Mouse (Mus musculus): Measurements from ENCODE around the gene Gm49403.

Gene Gm49403

DNA sequence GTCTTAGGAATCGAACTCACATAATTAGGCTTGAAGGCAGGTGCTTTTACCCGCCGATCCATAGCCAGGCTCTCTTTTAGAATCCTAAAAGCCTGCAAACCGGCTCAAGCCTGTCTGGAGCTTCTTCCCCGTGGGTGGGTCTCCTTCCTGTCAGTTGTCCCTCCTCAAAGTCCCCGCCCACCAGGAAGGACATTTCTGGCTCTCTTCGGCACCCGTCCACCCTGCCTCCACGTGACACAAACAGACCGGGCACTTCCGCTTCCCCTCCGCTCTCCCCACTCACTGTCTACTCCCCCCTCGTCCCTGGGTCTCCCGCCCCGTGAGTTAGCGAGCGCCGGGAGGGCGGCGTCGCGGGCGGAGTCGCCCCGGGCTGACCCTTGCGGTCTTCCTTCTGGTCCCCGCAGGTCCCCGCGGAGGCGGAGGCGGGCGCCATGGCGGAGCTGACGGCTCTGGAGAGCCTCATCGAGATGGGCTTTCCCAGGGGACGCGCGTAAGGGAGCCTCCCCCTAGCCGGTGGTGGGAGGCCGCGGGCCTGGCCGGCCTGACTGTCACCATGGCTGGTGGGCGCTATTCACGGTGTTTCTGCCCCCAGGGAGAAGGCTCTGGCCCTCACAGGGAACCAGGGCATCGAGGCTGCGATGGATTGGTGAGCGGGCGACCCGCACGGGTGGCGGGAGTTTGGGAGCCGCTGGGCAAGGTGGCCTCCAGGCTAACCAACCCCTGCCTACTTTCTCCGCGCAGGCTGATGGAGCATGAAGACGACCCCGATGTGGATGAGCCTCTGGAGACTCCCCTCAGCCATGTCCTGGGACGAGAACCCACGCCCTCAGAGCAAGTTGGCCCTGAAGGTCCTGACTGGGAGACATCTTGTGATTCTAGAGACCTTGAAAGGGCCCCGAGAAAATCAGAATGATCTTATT, 12.2 kb upstream of the Gm49403 start, which contains the start of gene Ubxn1:
TSS of gene Ubxn1 (plus strand) at position 230 of the 920 bp plus-strand sequence.
- 1% methylated on average over 59 of the region's 59 CpGs for WGBS

DNA sequence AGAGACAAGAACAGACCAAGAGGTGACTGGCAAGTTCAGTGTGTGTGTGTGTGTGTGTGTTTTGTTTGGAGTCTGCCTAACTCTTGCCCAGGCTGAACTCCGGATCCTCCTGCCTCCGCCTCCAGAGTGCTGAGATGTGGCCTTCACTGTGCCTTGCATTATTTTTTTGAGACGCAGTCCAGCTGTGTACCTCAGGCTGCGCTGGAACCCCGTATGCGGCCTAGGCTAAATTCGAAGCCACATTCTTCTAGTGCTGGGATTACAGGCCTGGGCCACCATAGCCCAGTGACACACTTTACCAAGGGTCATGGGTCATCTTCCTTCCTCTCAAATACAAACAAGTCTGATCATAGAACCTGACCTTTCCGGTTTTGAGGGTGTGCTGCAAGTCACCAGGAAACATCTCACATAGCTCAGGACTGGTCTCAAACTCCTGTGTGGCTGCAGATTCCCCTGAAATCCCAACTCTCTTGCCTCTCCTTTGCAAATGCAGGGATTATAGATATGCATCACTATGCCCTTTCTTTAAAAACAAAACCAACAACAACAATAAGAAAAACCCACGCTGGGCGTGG, 11.4 kb upstream of the Gm49403 start:
- 66% methylated on average over 10 of the region's 10 CpGs for WGBS

DNA sequence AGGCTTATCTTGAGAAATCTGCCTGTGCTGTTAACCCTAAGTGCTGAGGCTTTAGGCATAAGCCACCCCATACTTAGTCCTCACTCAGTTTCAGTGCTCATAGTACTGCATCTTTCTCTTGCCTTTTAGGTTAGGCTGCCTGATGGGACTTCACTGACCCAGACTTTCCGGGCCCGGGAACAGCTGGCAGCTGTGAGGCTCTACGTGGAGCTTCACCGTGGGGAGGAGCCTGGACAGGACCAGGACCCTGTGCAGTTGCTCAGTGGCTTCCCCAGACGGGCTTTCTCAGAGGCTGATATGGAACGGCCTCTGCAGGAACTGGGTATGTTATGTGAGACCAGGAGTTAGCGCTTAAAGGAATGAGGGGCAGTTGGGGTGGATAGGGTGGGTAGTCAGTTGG, 8.7 kb upstream of the Gm49403 start:
- WGBS: 90% methylated on average over 7 of the region's 7 CpGs

DNA sequence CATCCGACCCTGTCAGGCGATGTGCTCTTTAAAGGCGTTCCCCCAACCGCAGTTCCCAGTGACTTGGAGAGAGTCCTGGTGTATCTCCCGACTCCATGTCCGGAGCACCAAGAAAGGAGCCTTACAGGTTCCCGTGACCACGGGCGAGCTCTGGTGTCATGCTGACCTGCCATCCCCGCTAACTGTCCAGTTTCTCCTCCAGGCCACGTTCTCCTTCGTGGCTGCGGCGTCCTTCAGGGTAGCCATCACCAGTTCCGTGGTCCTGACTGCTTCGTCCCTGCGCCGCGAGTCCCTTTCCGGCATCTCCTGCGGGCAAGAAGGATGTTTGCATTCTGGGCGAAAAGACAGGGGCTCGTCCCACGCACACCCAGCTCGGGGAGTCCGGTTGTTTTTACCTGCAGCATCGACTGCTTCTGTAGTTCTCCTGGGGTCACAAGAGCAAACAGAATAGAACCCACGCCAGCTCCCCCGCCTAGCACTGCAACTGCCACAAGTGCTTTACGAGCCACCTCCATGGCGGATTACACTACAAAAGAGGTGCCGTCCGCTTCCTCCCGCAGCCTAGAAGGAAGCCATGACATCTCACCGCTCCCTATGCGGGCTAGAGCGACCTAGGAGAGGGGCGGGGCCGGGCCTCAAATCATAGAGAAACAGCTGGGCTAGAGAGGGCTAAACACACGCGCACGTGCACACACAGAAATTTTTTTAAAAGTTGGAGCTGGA, 3.3 kb upstream of the Gm49403 start, which contains the start of gene Uqcc3:
TSS of gene Uqcc3 (minus strand) at position 613 of the 723 bp plus-strand sequence.
- WGBS: under 1% methylated on average over 42 of the region's 42 CpGs

DNA sequence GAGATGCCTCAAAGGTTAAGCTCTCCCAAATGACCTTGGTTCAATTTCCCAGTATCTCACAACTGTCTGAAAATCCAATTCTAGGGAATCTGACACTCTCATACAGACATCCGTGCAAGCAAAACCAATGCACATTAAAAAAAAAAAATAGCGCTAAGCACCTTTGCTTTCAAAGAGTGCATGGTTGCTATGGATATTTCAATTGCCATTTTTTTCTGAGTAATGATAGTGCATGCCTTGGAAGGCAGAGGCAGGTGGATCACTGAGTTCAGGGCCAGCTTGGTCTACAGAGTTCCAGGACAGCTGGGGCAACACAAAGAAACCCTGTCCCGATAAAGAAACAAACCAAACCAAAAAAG, 2.7 kb upstream of the Gm49403 start:
- WGBS: 2% methylated on average over 3 of the region's 3 CpGs

DNA sequence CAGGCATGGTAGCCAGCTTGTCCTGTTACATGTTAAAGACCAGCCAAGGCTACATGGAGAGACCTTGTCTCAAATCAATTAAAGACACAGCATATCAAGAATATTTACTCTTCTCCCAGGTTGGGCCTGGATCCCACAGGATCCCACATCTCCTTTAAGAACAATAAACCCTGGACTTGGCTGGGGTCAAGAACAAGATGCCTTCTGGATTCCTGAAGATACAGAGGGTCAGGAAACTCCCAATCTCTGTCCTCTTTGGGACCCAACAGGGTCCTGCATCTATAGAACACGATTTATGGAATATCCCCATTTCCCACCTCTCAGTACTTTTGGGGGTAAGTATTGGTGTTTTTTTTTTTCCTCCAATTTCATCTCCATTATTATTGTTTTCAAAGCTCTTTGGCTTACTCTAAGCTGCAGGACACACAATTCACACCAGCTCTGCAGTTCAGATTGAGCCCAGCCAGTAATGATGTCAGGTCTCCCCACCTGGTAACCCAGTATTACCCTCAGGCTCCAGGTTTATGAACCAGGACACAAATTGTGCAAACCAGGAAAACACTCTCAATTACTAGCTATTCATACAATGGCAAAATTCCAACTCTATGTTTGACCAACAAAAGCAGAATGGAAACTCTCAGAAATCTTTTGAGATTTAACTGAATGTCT, 3.3 kb downstream of the Gm49403 start:
- 44% methylated on average over 1 of the region's 1 CpGs for WGBS

DNA sequence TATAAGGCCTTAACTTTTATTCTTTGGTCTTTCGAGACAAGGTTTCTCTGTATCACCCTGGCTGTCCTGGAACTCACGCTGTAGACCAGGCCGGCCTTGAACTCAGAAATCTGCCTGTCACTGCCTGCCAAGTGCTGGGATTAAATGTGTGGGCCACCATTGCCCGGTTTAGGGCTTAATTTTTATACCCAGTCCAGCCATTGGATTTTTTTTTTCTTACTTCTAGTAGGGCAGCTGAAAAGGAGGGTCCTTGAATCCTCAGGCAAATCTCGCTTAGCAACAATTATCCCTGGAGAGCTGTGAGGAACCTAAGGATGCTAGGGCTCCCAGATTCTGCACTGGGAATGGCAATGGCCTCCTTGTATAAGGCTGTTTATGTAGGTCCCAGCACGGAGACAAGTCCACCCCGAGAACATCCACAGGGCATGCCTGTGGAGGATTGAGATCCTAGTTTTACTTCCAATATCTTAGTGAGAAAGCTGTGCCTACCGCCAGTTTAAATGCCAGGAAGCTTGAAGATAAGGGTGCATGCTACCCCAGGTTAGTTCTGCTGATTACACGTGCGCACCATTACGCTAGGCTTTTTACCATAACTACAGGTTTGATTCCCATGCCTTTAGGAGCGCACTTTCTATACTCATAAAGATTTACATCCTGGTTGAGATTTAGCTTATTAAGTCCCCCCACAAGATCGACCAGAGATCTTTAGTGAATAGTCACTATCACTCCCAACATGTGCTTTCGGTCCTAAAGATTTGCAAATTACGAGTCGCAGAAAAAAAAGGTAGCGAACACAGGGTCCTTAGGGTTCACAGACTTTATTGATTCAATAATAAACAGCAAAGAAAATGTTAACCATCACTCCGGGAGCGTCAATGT, 4.1 kb downstream of the Gm49403 start:
- 21% methylated on average over 19 of the region's 19 CpGs for WGBS

DNA sequence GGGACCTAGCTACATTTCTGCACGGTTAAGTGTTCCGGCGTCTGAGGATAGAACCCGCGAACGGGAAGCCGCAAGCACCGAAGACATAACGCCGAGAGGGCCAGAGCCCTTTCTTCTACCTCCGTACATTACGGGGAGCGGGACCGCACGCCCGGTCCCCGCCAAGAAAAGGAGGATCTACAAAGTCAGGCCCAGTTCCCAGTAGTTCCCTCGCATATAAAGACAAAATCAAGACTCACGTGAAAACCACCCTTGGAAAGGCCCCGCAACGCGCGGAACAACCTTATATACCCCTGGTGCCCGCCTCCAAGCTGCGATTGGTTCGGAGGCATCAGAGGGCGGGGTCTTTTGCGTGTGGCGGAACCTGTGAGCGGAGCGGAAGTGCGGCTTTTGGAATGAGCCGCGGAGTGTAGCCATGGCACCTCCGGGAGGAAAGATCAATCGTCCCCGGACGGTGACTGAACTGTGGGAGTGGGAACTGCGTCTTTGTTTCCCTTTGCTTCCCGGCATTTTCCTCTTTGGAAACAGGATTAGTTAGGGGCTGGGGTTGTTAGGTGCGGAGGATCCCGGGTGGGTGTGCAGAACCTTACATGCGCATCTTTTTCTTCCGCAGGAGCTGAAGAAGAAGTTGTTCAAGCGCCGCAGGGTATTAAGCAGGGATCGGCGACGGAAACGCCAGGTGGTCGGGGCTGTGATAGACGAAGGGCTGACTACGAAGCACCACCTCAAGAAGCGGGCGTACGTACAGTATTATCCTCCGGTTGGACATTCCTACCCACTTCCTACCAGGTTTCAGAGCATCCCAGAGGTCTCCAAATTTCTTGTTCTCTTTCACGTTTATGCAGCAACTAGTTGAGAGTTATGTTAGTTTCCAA, 5.0 kb downstream of the Gm49403 start, which contains the start of the genes 1810009A15Rik and Gm49416:
TSS of gene 1810009A15Rik (plus strand) at position 343 of the 875 bp plus-strand sequence.
TSS of gene Gm49416 (plus strand) at position 416 of the 875 bp plus-strand sequence.
- under 1% methylated on average over 58 of the region's 58 CpGs for WGBS

DNA sequence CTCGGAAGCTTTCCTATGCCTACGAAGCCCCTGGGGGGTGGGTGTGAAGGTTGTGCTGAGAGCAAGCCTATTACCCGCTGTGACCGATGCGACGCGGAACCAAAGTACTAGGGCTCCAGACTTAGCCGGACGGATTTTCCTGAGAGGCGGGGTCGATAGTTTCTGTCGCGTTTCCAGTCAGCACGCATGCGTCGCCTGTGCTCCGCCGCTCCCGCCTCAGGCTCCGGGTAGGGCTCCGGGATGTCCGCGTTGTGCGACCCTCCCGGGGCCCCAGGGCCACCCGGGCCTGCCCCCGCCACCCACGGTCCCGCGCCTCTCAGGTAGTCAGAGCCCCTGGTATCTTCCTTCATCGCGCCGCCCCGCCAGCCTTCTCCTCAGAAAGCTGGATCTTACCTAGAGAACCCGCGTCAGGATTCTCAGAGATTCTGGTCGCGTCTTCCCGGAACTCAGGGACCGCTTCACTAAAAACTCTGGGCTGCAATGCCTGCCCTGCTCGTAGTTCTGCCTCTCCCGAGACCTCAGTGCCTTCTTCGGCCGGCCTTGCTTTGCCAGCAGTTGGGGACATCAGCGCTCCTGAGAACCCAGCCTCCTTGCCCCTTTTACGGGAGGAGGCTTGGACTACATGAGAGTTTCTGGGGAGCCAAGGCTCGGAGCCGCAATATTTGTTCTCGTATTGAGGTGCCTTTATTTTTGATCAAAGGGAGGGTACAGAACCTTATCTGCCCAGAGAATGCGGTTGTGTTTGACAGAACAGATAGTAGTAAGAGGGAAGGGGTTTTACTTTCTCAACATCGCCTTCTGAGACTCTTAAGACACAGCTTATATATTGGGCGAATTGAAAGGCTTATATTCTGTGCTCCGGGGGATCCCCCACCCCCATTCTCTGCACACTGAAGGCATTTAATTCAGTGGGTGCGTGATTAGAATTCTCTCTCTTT, 9.4 kb downstream of the Gm49403 start, which contains the start of gene Ints5:
TSS of gene Ints5 (plus strand) at position 177 of the 938 bp plus-strand sequence.
- WGBS: 1% methylated on average over 54 of the region's 54 CpGs

DNA sequence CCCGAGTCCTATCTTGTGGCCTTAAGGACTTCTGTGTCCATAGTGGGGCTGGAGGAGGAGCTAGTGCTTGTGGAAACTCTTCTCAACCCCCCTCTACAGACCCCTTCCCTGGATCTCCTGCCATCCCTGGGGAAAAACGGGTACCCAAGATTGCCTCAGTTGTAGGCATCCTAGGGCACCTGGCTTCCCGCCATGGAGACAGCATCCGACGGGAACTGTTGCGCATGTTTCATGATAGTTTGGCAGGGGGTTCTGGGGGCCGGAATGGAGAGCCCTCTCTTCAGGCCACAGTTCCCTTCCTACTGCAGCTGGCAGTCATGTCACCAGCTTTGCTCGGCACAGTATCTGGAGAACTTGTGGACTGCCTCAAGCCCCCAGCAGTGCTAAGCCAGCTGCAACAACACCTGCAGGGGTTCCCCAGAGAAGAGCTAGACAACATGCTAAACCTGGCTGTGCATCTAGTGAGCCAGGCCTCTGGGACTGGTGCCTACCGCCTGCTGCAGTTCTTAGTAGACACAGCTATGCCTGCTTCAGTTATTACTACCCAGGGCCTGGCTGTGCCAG, 11.7 kb downstream of the Gm49403 start:
- WGBS: 79% methylated on average over 9 of the region's 9 CpGs

DNA sequence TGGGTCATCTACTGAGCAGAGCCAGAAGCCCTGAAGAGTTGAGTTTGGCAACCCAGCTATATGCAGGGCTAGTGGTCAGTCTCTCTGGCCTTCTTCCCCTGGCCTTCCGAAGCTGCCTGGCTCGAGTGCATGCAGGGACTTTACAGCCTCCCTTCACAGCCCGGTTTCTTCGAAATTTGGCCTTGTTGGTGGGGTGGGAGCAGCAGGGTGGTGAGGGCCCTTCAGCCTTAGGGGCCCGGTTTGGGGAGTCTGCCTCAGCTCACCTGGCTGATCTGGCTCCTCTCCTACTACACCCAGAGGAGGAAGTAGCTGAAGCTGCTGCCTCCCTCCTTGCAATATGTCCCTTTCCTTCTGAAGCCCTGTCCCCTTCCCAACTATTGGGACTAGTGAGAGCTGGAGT, 12.5 kb downstream of the Gm49403 start:
- WGBS: 88% methylated on average over 5 of the region's 5 CpGs

DNA sequence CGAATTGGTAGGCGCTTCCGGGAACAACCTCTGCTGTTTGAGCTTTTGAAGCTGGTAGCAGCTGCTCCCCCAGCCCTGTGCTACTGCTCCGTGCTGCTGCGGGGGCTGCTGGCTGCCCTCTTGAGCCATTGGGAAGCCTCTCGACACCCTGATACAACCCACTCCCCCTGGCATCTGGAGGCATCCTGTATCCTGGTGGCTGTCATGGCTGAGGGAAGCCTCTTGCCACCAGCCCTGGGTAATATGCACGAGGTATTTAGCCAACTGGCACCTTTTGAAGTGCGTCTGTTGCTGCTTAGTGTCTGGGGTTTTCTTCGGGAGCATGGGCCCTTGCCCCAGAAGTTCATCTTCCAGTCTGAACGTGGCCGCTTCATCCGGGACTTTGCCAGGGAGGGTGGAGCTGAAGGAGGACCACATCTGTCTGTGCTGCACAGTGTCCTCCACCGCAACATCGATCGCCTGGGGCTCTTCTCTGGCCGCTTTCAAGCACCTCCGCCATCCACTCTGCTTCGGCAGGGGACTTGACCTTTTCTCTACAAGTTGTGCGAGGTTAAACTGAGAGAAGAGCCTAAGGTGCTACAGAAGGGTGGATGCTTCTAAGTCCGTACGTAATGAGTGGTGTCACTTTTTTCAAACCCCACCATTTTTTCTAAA, 13.6 kb downstream of the Gm49403 start:
- WGBS: 16% methylated on average over 21 of the region's 21 CpGs

DNA sequence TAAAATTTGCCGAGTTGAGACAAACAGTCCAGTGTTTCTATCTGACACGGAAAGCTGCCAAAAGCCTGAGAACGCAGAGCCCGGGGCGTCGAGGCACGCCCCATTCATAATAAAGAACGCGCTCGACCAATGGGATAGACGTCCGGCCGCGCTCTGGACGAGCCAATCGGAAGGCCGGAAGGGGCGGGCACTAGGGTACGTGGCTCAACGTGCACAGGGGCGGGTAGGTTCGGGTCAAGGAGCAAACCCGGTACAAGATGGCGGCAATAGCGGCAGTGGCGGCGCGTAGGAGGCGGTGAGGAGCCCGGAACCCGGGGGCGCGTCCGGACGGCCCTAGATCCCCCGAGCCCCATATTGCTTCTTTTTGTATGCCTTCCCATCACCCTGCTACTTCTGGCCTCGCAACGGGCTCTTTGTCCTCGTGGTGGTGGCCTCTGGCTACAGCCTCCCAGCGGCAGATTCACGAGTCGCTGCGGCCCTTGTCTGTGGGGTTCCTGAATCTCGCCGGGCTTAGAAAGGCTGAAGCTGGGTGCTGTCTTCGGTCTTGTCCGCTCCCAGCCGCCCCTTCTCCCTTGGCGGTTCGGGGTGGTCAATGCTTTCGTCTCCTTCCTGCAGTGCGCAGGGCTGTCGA, 14.2 kb downstream of the Gm49403 start, which contains the start of gene Ganab:
TSS of gene Ganab (plus strand) at position 207 of the 631 bp plus-strand sequence.
- under 1% methylated on average over 53 of the region's 53 CpGs for WGBS

DNA sequence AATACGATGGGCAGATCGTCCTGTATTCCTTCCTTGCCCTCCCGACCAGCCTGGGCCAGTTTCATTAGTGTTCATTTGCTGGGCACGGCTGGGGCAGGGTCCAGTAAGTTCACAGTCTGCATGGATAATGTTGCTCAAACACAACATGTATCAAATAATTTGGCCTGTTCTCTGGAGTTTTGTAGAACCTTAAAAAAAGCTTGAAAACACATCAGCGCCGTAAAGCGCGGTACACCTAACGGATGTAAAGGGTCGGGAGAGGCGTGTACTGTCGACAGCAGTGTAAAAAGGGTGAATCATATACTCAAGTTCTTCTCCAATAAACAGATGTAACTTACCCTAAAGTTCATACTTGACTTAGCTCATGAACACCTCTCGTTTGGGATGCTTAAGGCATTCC, 14.8 kb downstream of the Gm49403 start:
- 5% methylated on average over 13 of the region's 13 CpGs for WGBS

DNA sequence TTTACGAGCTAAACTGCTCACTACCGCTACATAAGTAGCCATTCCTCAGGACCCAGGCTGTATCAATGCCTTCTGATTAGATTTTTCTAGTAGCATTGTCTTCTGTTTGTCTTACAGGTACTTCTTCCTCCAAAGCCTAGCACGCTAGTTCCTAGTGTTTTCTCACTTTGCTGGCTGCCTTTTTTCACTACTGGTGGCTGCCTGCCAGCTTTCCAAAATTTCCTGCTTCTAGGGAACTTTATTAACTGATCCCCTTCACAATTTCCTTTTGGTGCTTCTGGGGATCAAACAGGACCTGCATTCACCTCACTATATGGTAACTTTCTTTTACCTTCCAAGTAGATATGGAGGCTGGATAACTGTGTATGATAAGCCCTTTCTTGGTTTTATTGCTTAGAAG, 15.3 kb downstream of the Gm49403 start:
- 34% methylated on average over 3 of the region's 3 CpGs for WGBS

DNA sequence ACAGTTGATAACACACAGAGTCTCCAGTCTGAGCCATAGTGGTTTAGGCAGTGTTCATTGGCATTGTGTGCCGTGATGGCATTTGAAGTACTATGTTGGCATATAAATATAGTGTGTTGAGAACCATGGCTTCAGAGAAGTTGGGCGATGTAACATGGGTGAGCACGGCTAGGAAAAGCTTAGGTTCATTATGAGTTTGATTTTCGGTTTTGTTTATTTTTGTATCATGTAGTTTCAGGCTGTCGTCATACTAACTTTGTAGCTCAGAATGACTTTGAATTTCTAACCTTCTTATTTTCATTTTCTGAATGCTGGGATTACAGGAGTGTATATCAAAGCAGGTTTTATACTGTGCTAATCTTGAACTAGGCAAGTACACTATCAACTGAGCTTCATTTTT, 19.7 kb downstream of the Gm49403 start:
- WGBS: 88% methylated on average over 5 of the region's 5 CpGs

DNA sequence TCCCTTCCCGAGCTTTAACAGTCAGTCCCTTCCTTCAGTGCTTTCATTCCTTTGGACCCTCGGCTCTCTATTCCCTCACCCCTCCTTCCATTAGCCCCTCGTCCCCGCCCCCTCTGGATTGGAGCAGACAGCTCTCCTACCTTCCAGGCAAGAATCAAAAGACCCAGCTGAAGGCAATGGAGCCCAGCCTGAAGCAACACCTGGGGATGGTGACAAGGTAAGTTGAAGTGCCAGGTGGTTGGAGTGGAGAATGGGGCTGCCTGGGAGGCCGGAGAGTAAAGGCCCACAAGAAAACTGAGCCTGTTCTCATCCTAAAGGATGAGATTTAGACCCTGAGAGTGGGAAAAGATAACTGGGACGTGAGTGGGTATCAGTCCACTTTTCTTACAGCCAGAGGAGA, 24.8 kb downstream of the Gm49403 start:
- WGBS: 89% methylated on average over 6 of the region's 6 CpGs

Data from cerebral cortex, adult 2 months (tissue).